Mouse (Mus musculus) embryo, embryonic 11.5 days (tissue): ENCODE measurements at regions not wholly inside any gene's neighbourhood (a gene's known extent, or its start where the extent isn't known, plus 50 kb on each side); places are given as distances from the start of the nearest gene placed in this dataset.
A peak's percentile ranks its signal among the peaks of the same experiment; 100 is the strongest.

Source experiments
- DNase-seq: peaks from one replicate; pipeline ENCODE4 v3.0.0-alpha.2; 2012; ENCODE audit warnings: low read depth, low spot score

GRCm38 (mm10) chr10:45009676-45010075, 57.3 kb upstream of the Prep start:
- DNase-seq, result peak; percentile 31

- DNase-seq, result no peak
Measured at GRCm38 (mm10) chr10:45009235-45009634, 57.8 kb upstream of the Prep start.

- no peak for DNase-seq
Measured at GRCm38 (mm10) chr10:45004037-45004653, 62.9 kb upstream of the Prep start.

- DNase-seq, result no peak
Measured at GRCm38 (mm10) chr10:45003344-45003681, 63.7 kb upstream of the Prep start.

GRCm38 (mm10) chr10:45002637-45003343, 64.2 kb upstream of the Prep start:
- no peak for DNase-seq

- DNase-seq, result peak; percentile 45
Measured at GRCm38 (mm10) chr10:45000873-45001859, 65.8 kb upstream of the Prep start.

GRCm38 (mm10) chr10:45000027-45000840, 66.8 kb upstream of the Prep start:
- DNase-seq, result no peak

- DNase-seq, result no peak
Measured at GRCm38 (mm10) chr10:44997906-44998289, 69.1 kb upstream of the Prep start.

GRCm38 (mm10) chr10:44997184-44997905, 69.7 kb upstream of the Prep start:
- peak; percentile 27 for DNase-seq

- DNase-seq, result no peak
Measured at GRCm38 (mm10) chr10:44995756-44996155, 71.2 kb upstream of the Prep start.

GRCm38 (mm10) chr10:44994385-44995281, 72.4 kb upstream of the Prep start:
- DNase-seq, result no peak

GRCm38 (mm10) chr10:44993470-44994260, 73.3 kb upstream of the Prep start:
- DNase-seq, result no peak

- DNase-seq, result no peak
Measured at GRCm38 (mm10) chr10:44989539-44989938, 77.5 kb upstream of the Prep start.

GRCm38 (mm10) chr10:44988756-44989155, 78.2 kb upstream of the Prep start:
- no peak for DNase-seq

GRCm38 (mm10) chr10:44987615-44988014, 79.4 kb upstream of the Prep start:
- DNase-seq, result no peak

- no peak for DNase-seq
Measured at GRCm38 (mm10) chr10:44981913-44982312, 85.1 kb upstream of the Prep start.

- DNase-seq, result no peak
Measured at GRCm38 (mm10) chr10:44976815-44977214, 90.2 kb upstream of the Prep start.

GRCm38 (mm10) chr10:44971911-44972310, 95.1 kb upstream of the Prep start:
- DNase-seq, result no peak

GRCm38 (mm10) chr10:44959968-44960367, 107.0 kb upstream of the Prep start:
- DNase-seq, result no peak
